Mouse (Mus musculus) natural killer cell, adult 2 months (primary cell): ENCODE measurements around the gene Tnpo1.
"Not testable (repeated sequence)": the region's sequence is repeated elsewhere in the genome, so short reads cannot be mapped to it uniquely, and the experiment has no call there.

Experiments used
- DNase-seq, 2 experiments: peaks; one replicate each; pipeline ENCODE4 v3.0.0; 2022; ENCODE audit warnings: low spot score in 2 of 2

Tnpo1 gene

DNA sequence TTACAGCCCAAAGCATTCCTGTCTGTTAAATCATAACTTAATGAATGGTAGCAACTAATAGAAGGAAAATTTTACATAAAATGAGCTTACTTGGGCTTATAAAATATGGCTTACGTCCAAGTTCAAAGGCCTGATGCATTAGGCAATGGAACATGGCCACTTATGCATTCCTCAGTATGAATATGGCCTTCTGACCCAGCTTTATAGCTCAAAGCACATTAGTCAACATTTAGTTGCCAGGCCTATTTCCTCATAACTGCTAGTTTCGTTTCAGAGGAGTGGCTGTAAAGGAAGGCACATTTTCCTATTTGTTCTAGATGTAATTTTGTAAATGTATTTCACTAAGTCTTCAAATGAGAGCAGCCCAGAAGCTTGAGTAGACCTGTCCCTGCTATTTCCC lies 107.1 kb downstream of the Tnpo1 start:
- DNase-seq, result no peak

DNA sequence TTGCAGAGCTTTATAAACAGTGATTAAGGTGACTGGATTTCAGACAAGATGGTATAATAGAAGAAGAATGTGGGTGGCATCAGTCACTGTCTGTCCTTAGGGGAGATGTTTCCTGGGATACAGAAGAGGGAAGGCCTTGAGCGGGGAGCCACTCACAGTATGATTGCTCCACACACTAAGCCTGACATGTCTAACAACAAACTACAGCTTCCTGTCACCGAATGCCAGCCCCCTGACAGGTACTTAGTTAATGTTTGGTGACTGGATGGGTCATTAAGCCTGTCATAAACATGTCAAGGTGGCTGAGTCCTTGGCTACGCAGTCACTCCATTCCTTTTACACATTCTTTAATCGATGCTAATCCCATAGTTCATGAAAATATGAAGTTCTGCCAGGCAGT lies 108.0 kb downstream of the Tnpo1 start:
- no peak for DNase-seq

DNA sequence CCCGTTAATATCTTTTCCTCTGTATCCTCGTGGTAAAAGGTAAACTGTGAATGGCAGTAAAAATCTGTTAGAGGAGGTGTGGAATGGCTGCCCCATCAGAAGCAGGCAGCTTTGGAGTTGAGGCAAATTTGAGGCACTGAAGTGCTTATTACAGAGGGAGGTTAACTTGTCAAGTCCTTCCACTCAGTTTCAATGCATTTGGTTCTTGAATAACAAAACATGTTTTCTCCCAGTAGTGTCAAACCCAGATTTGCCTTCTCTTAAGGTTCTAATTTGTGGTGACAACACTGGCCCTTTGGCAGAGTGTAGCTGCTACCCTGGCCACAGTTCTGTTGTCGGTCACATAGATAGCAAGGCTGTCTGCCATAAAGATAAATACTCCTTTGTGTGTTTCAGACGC lies 108.4 kb downstream of the Tnpo1 start:
- DNase-seq, result no peak

DNA sequence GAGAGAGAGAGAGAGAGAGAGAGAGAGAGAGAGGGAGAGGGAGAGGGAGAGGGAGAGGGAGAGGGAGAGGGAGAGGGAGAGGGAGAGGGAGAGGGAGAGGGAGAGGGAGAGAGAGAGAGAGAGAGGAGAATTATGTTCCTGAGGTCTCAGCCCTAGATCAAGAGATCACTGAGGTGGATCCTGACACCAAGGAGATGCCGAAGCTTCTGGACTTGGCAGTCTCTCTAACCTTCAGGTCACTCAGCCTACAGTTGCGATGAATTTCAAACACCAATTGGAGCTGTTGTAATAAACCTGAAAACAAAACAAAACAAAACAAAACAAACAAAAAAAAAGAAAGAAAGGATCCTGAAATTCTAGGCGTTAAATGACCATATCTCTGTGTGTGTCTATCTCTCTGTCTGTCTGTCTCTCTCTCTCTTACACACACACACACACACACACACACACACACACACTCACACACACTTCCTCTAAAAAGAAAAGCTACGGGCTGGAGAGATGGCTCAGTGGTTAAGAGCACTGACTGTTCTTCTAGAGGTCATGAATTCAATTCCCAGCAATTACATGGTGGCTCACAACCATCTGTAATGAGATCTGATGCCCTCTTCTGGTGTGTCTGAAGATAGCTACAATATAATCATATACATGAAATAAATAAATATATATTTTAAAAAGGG lies 109.1 kb downstream of the Tnpo1 start:
- DNase-seq, result not testable (repeated sequence)

DNA sequence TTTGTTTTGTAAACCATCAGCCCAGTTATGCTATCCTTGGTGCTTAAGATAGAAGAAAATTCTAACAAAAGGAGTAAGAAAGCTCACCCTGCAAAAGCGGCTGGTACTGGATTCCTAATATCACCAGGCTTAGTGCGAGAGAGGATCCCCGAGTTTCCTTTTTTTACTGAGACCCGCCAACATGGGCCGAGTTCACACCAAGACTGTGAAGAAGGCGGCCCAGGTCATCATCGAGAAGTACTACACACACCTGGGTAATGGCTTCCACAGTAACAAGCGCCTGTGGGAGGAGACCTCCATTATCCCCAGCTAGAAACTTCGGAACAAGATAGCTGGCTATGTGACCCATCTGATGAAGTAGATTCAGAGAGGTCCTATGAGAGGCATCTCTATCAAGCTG lies 109.6 kb downstream of the Tnpo1 start:
- no peak for DNase-seq

DNA sequence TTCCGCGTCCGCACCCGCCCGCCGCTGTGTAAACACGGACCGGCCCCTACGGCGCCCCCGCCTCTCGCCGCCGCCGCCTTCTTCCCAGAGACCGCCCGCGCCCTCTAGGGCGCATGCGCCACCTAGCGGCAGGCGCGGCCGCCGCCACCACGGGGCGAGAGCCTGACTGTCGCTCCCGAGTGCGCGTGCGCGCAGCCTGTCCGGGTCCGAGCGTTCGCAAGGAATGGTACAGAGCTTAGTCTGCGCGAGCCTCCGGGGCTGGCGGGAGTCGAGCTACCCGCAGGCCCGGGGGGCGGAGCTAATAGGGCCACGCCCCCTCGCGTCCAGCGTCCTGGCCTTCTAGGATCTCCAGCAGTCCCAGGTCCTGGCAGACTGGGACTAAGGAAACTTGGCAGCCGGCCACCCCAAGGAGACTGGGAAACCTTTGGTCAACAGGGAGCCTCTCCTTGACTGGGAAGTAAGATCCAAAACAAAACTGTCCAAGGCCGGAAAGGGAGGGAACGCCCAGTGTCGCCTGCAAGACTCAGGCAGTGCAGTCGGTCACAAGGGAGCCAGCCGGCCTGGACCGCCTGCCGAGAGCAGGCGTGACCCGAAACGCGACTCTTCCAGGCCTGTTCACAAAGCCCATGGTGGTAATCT lies 110.9 kb downstream of the Tnpo1 start, which contains the start of gene Fcho2:
Fcho2 (minus strand) TSS at position 303 of the 639 bp plus-strand sequence.
- DNase-seq, result peak; percentile 88 to 92

DNA sequence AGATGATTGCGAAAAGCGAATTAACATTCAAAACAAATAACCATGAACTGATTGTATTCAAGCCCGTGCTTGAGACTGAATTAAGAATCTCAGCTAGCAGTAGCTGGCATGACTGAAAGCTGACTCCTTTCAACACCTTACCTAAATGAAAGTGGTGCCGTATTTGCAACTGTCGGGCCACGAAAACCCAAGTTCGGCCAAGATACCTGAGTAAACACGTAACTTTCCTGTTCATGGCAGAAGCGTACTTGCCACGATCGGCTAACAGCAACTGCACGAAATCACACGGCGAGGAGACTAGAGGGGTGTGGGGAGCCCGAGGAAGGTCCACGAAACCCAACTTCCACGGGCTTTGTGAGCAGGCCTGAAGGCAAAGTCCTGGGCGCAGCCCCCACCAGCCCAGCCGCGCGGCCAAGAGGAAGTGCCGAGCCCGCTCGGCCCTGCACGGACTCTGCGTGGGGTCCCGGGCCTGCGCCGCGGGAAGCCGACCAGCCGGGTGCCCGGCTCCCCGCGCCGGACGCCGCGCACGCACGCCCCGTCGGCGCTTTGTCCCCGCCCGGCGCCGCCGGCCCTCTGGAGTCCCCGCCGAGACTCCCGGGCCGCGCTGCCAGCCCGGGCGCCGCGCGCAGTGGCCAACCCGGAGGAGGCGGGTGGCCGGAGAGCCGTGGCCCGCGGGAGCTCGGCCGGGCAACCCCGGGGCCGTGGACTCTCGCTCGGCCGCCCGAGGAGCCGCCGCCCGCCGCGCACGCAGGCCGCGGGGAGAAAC lies 111.7 kb downstream of the Tnpo1 start:
- peak; percentile 44 for DNase-seq

DNA sequence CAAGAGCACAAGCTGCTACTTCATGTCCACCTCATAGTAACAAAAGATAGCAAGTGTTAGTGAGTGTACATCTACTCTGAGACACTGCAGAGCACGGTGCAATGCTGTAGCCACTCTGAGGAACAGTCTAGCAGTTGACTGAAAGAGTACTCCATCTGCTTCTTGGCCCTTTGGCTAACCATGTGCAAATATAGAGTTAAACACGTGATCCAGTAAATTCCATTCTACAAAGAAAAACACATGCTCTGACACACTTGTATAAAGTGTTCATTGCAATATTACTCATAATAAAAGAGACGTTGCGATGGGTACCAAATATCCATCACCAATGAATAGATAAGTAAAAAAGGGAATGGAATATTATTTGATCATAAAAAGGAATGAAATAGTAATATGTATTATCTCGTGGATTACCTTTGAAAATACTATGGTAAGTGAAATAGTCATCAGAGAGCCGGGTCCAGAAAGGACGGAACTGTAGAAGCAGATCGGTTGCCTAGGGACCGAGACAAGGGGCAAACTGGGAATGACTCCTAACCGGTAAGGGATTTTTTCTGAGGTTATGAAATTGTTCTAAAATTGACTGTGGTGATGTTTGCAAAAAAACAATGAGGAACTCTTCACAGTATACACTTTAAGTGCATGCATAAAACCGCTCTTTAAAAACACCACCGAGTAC lies 112.4 kb downstream of the Tnpo1 start:
- no peak for DNase-seq

DNA sequence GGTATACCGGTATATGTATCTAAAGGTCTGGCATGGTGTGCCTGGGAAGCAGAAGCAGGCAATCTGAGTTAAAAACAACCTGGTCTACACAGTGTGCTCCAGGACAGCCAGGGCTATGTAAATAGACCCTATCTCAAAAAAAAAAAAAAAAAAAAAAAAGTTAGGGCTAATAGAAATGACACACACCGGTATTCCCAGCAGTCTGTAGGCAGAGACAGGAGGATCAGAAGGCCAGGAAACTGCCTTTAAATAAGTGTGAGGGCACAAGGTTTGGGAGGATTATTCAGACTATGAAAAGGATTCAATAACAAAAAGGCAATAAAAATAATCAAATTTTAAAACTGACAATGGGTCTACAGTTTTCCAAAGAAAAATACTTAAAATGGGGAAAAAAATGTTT lies 113.0 kb downstream of the Tnpo1 start:
- no peak for DNase-seq

DNA sequence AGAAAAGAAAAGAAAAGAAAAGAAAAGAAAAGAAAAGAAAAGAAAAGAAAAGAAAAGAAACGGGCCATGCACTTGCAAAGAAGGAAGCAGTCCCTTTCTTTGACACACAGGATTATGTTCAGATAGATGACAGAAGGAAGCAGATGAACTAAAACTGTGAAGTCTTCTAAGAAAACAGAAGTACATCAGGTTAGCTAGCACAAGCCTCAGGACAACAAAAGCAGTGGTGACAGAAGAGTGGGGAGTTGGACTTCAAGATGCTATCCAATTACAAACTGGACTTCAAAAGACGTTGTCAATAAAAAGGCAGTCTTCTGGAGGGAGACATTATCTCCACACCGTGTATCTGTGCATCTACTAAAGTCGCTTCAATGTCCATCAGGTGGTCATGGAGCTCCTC lies 113.9 kb downstream of the Tnpo1 start:
- no peak for DNase-seq

DNA sequence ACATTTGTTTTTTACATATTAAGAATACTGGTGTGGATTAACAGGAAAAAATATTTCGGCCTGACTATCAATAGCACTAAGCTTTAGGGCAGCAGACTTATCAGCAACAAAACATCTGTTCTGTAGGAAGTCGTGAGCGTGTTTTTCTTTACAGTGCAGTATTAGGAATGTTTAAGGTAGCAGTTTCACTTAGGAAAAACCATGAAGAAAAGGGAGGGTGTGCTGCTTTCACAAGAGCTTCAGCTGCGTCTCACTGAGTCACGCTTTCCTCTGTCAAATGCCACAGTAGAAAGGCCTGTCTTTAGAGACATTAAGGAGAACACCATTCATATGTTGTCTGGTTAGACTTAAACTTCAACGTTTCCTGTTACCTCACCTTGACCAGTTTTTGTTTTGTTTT lies 116.0 kb downstream of the Tnpo1 start:
- peak in 1 of 2 experiments; percentile 40 for DNase-seq

DNA sequence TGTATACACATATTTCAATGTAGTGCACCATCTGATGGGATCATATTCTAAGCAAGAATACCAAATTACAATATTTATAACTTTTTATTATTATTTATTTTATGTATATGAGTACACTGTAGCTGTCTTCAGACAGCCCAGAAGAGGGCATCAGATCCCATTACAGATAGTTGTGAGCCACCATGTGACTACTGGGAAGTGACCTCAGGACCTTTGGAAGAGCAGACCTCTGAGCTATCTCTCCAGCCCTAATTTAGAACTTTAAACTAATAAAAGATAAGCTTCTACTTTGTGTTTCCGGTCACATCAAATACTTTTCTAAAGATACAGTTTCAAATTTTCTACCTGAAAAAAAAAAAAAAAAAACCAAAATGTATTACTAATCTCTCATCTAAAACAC lies 117.1 kb downstream of the Tnpo1 start:
- no peak for DNase-seq

DNA sequence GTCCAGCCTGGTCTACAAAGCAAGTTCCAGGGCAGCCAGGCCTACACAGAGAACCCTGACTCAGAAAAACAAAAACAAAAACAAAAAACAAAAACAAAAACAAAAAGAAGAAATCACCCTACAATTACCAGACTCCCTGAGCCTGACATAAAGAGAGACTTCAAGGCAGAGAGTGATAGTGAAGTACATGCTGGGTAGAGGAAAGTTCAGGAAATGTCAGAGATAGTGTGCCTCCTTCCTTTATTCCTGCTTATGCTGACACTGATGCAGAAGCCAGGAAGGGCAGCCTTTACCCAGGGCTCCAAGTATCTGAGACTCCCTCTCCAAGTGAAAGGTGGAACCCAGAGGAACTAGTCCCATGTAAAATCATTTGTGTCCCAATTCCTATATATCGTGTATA lies 121.7 kb downstream of the Tnpo1 start:
- no peak for DNase-seq

DNA sequence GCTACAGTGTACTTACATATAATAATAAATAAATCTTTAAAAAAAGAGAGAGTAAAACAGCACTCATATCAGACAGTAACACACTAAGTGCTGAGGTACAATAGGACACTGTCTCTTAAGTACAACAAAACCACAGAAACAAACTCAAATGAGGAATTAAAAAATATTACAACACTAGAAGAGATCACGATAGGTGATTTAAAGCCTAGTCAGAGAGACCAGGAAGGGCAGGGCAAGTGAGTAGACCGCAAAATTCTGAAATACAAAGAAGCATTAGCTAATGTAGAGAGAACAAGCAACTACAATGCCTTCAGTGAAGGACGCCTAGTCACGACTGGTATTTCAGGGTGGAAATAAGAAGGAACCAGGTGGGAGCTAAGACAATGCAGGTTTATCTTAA lies 122.5 kb downstream of the Tnpo1 start:
- peak; percentile 11 to 50 for DNase-seq

DNA sequence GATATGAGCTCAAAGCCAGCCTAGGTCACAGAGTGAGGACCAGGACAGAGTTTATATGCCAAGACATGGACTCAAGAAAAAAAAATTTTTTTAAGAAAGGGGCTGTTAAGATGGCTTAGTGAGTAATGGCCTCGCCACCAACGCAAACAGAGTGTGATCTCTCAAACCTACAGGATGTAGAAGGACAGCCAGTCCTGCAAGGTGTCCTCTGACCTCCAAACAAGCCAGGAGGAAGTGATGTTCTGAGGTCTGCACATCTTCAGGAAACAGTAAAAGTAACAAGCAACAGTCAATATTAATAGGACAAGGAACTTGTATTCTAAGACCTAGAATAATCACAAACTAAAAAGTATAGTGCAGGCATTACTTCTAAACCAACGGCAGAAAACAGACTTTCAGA lies 123.2 kb downstream of the Tnpo1 start:
- DNase-seq, result peak; percentile 16 to 53

DNA sequence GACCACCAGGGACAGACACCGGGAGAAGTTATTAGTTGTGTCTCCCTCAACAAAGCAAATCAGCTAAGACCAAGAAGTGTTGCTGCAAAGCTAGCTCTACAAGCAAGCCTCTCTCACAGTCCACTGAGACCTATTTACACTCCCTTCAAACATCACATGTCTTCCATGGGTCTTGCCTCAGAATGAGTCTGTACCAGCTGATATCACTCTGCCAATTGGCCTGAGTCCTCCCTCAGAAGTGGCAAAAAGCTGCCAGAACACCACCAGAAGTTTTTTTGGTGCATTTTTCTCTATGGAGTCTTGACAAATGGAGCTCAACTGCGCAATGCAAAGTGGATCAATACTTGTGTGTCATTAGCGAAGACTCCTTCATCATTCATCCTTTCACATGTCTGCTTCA lies 130.7 kb downstream of the Tnpo1 start:
- no peak for DNase-seq

DNA sequence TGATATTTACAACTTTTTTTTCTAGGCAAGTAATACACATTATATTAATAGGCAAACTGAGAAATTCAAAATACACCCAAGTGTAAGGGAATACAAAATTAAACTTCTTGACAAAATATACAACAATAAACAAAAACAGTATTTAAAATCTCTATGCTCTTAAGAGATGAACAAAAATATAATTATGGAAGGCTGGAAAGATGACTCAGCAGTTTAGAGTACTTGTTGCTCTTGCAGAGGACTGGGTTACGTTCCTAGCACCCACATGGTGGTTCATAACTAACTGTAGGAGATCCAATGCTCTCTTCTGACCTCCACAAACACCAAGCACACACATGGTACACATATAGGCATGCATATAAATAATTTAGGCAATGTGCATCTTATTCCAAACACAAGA lies 133.3 kb downstream of the Tnpo1 start:
- no peak for DNase-seq

DNA sequence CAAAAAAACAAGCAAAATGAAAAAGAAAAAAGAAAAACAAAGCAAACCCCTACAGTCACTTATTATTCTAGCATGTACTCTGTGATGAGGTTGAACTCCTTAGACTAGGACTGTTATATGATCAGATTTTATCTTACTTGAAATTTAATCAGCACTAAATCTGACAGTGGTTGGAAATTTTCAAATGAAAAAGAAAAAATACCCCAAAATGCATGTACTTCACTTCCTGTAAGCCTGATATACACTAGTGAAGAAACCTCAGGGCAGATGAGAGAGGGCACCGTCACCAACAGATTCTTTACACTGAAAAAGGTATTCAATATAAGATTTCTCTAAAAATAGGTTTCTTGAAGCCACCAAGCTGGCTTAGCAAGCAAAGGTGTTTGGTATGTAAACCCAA lies 134.5 kb downstream of the Tnpo1 start:
- no peak for DNase-seq
